Mouse (Mus musculus): Measurements from ENCODE around the gene Acss2. TPM values are rescaled to one million over a fixed set of nuclear protein-coding genes. Genes with fewer than 3 reads are reported as not detected.

The Acss2 gene
- 24.0 and 29.4 TPM in 2 replicates for polyA plus RNA-seq (2015; fragmentation: Nextera tagmentation; extraction: Ambion mirVana)

GRCm38 (mm10) chr2:155517455-155518423 is at the start of gene Acss2, which contains the start of gene Ggt7:
Gene Acss2, plus strand, starts transcription at chr2:155517948.
Gene Ggt7, minus strand, starts transcription at chr2:155518237.
- H3K4me2 ChIP-seq: peak within 1 kb of the TSS; percentile 88
- no peaks in the 10 kb centered on the region for H3K36me3 ChIP-seq
- H3K4me1 ChIP-seq: peaks cover 39% of the 10 kb centered on the region
- H3K27me3 ChIP-seq (replicated peaks): no peaks in the 10 kb centered on the region
- H3K9me3 ChIP-seq (replicated peaks): no peaks in the 10 kb centered on the region
- ATAC-seq (ENCODE audit: low FRiP score): peak; percentile 99
- H3K4me3 ChIP-seq (replicated peaks): peak within 1 kb of the TSS; percentile 89
- peak within 1 kb of the TSS; percentile 74 for H3K9ac ChIP-seq (replicated peaks)
- 3% methylated on average over 69 of the region's 70 CpGs for WGBS
- peak within 1 kb of the TSS; percentile 89 for H3K27ac ChIP-seq (replicated peaks)

- no peaks in the 10 kb centered on the region for H3K27me3 ChIP-seq (replicated peaks)
- H3K9ac ChIP-seq (replicated peaks): peak overlapping the region; percentile 90
- peaks cover 40% of the 10 kb centered on the region for H3K4me1 ChIP-seq
- peak overlapping the region; percentile 92 for H3K27ac ChIP-seq (replicated peaks)
- no peaks in the 10 kb centered on the region for H3K36me3 ChIP-seq
- peak overlapping the region; percentile 69 for H3K4me3 ChIP-seq (replicated peaks)
- ATAC-seq (ENCODE audit: low FRiP score): peak; percentile 81
- under 1% methylated on average over 62 of the region's 71 CpGs for WGBS
- H3K9me3 ChIP-seq (replicated peaks): no peaks in the 10 kb centered on the region
- H3K4me2 ChIP-seq: peak overlapping the region; percentile 76
Measured at GRCm38 (mm10) chr2:155472671-155473569, 44.8 kb upstream of the Acss2 start.

- ATAC-seq (ENCODE audit: low FRiP score): peak; percentile 87
- H3K4me2 ChIP-seq: peak within 1 kb of the TSS; percentile 76
- H3K27ac ChIP-seq (replicated peaks): peak within 1 kb of the TSS; percentile 92
- no peaks in the 10 kb centered on the region for H3K9me3 ChIP-seq (replicated peaks)
- no peaks in the 10 kb centered on the region for H3K36me3 ChIP-seq
- peak within 1 kb of the TSS; percentile 90 for H3K9ac ChIP-seq (replicated peaks)
- no peaks in the 10 kb centered on the region for H3K27me3 ChIP-seq (replicated peaks)
- H3K4me3 ChIP-seq (replicated peaks): peak within 1 kb of the TSS; percentile 69
- under 1% methylated on average over 44 of the region's 72 CpGs for WGBS
- H3K4me1 ChIP-seq: peaks cover 38% of the 10 kb centered on the region
Measured at GRCm38 (mm10) chr2:155473570-155474088, 44.1 kb upstream of the Acss2 start, which contains the start of gene Ncoa6. Gene Ncoa6, minus strand, starts transcription at chr2:155473894.

GRCm38 (mm10) chr2:155482021-155482420 is 35.7 kb upstream of the Acss2 start:
- no peaks in the 10 kb centered on the region for H3K4me1 ChIP-seq
- no peak overlapping the region for H3K4me3 ChIP-seq (replicated peaks)
- H3K9me3 ChIP-seq (replicated peaks): 0 out of 2 replicates have a peak, but pooled peaks cover 2% of the 10 kb centered on the region
- H3K36me3 ChIP-seq: no peaks in the 10 kb centered on the region
- H3K27ac ChIP-seq (replicated peaks): no peak overlapping the region
- no peak overlapping the region for H3K4me2 ChIP-seq
- ATAC-seq (ENCODE audit: low FRiP score): no peak
- H3K27me3 ChIP-seq (replicated peaks): no peaks in the 10 kb centered on the region
- H3K9ac ChIP-seq (replicated peaks): no peak overlapping the region
- 46% methylated on average over 3 of the region's 3 CpGs for WGBS

- no peaks in the 10 kb centered on the region for H3K4me1 ChIP-seq
- no peak overlapping the region for H3K9ac ChIP-seq (replicated peaks)
- H3K36me3 ChIP-seq: peaks cover 49% of the 10 kb centered on the region
- H3K4me3 ChIP-seq (replicated peaks): no peak overlapping the region
- H3K4me2 ChIP-seq: no peak overlapping the region
- ATAC-seq (ENCODE audit: low FRiP score): no peak
- H3K9me3 ChIP-seq (replicated peaks): no peaks in the 10 kb centered on the region
- no peaks in the 10 kb centered on the region for H3K27me3 ChIP-seq (replicated peaks)
- 97% methylated on average over 6 of the region's 6 CpGs for WGBS
- no peak overlapping the region for H3K27ac ChIP-seq (replicated peaks)
Measured at GRCm38 (mm10) chr2:155490998-155491397, 26.8 kb upstream of the Acss2 start.

DNA sequence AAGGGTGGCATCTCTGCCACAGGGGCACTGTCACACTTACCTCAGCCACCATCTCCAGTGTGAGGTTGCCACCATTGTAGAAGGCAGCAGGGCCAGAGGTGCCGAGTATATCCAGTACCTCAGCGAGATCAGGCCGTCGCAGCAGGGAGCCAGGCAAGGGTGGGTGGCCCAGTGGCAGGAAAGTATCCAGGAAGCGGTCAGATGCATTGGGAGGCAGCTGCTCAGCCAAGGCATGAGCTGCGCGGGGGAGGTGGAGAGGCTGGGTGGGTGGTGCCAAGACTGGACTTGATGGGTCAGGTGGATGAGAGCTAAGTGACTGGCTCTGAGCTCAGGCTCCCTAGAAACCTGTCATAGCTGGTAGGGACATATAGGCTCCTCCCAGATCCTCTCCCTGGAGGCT is 15.2 kb upstream of the Acss2 start:
- no peak for ATAC-seq (ENCODE audit: low FRiP score)
- Histone ChIP-seq H3K27me3 (replicated peaks) (no peaks in the 10 kb centered on the region), H3K27ac (replicated peaks) (no peak overlapping the region), H3K36me3 (peaks cover 62% of the 10 kb centered on the region), H3K9me3 (replicated peaks) (no peaks in the 10 kb centered on the region), H3K4me1 (peaks cover under 1% of the 10 kb centered on the region; the same call in 1 of the 2 replicates), H3K9ac (replicated peaks) (no peak overlapping the region), H3K4me3 (replicated peaks) (no peak overlapping the region), H3K4me2 (no peak overlapping the region)
- WGBS: 80% methylated on average over 7 of the region's 7 CpGs

DNA sequence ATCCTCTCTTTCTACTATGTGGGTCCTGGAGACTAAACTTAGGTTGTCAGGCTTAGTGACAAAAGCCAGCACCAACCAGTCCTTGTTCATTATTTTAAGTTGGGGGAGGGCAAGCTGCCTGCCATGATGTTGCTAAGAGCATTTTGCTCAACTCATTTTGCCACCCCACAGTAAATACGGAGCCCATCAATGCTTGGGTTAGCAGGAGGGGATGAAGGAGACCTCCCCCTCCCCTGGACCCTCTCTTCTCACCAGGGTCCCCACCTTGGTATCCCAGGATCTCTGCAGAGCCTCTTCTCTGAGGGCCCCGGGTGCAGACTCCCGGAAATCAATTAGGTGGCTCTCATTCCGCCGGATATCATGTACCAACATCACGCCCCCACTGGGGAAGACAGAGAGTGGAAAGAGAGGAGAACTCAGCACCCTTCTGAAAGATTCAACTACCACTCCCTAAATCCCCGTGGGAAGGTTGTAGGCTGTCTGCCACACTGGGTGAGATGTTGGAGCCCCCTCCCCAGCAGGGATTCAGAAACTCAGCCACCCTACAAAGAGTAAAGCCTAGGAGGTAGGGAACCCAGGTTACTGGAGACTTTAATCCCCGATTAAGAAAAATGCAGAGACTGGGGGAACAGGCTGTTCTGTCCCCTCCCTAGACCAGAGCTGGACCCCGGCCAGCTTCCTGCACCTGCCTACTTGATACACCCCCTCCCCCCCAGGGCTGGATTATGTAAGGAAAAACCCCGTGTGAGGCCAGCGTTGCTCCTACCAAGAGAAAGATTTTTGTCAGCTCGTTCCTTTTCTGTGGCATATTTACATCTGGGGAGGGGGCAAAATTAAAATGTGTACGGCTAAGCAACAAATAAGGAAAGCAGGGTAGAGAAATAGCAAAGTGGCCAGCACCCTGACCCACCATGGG is 13.1 kb upstream of the Acss2 start:
- H3K36me3 ChIP-seq: peaks cover 46% of the 10 kb centered on the region
- 73% methylated on average over 13 of the region's 13 CpGs for WGBS

DNA sequence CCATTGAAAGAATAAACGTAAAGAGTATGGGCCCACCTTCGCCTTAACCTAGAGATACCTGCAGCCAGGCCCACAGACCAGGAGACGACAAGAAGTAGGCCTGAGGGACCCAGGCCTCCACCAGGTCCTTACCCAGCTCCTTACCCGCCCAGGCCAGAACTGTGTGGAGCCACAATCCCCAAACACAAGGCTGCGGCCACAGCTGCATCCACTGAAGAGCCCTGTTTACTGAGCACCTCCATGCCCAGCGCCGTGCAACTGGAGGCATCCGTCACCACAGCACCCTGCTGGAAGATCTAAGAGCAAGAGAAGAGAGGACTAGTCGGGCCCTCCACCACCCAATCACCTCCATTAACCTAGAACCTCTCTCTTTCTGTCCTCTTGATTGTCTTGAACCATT is 11.9 kb upstream of the Acss2 start:
- no peak overlapping the region for H3K4me2 ChIP-seq
- peaks cover 39% of the 10 kb centered on the region for H3K36me3 ChIP-seq
- no peak overlapping the region for H3K27ac ChIP-seq (replicated peaks)
- 88% methylated on average over 9 of the region's 9 CpGs for WGBS
- no peak for ATAC-seq (ENCODE audit: low FRiP score)
- H3K9ac ChIP-seq (replicated peaks): no peak overlapping the region
- H3K27me3 ChIP-seq (replicated peaks): no peaks in the 10 kb centered on the region
- H3K4me1 ChIP-seq: peaks cover 3% of the 10 kb centered on the region; the same call in 1 of the 2 replicates
- H3K9me3 ChIP-seq (replicated peaks): no peaks in the 10 kb centered on the region
- no peak overlapping the region for H3K4me3 ChIP-seq (replicated peaks)

More for the DNA sequence above, 13.1 kb upstream of the Acss2 start:
- Histone ChIP-seq H3K4me2 (no peak overlapping the region), H3K4me3 (replicated peaks) (no peak overlapping the region), H3K27ac (replicated peaks) (no peak overlapping the region), H3K9me3 (replicated peaks) (no peaks in the 10 kb centered on the region), H3K4me1 (peaks cover 3% of the 10 kb centered on the region; the same call in 1 of the 2 replicates), H3K27me3 (replicated peaks) (no peaks in the 10 kb centered on the region), H3K9ac (replicated peaks) (no peak overlapping the region)
- ATAC-seq (ENCODE audit: low FRiP score): no peak

GRCm38 (mm10) chr2:155507721-155508470 is 9.9 kb upstream of the Acss2 start:
- Histone ChIP-seq H3K9ac (replicated peaks) (no peak overlapping the region), H3K9me3 (replicated peaks) (no peaks in the 10 kb centered on the region), H3K36me3 (peaks cover 23% of the 10 kb centered on the region), H3K4me2 (no peak overlapping the region), H3K4me3 (replicated peaks) (no peak overlapping the region), H3K4me1 (peaks cover 13% of the 10 kb centered on the region), H3K27ac (replicated peaks) (no peak overlapping the region), H3K27me3 (replicated peaks) (no peaks in the 10 kb centered on the region)
- WGBS: 80% methylated on average over 10 of the region's 10 CpGs
- ATAC-seq (ENCODE audit: low FRiP score): no peak

- Histone ChIP-seq H3K4me3 (replicated peaks) (peak overlapping the region; percentile 84; the same call in 1 of the 2 replicates), H3K4me1 (peaks cover 42% of the 10 kb centered on the region), H3K36me3 (peaks cover 5% of the 10 kb centered on the region; the same call in 1 of the 2 replicates), H3K9ac (replicated peaks) (no peak overlapping the region), H3K4me2 (peak overlapping the region; percentile 79), H3K27me3 (replicated peaks) (no peaks in the 10 kb centered on the region), H3K27ac (replicated peaks) (no peak overlapping the region), H3K9me3 (replicated peaks) (no peaks in the 10 kb centered on the region)
- WGBS: 62% methylated on average over 4 of the region's 4 CpGs
- ATAC-seq (ENCODE audit: low FRiP score): no peak
Measured at GRCm38 (mm10) chr2:155512479-155512878, 5.3 kb upstream of the Acss2 start.
